Mouse (Mus musculus) kidney, postnatal 0 days (tissue): ENCODE data around the gene Serinc3. TPM values are rescaled to one million over a fixed set of nuclear protein-coding genes. Genes with fewer than 3 reads are reported as not detected.

ENCODE experiments used
- ATAC-seq: fragments of 200-750 bp; cut with Nextera tagmentation; replicated peaks from 2 replicates; pipeline ENCODE4 v1.8.0; 2017; ENCODE audit warnings: low read depth, moderate number of reproducible peaks, moderate TSS enrichment, moderate library complexity; ENCODE audit not compliant: low FRiP score
- DNase-seq: peaks from one replicate; pipeline ENCODE4 v3.0.0-alpha.2; 2016; ENCODE audit warnings: low spot score
- H3K27ac ChIP-seq: fragments of 300-500 bp; sonication (generic); 2 replicates; pipeline ENCODE4 v1.5.1; 2014; ENCODE audit warnings: mild to moderate bottlenecking
- H3K27me3 ChIP-seq: fragments of 300-500 bp; sonication (generic); 2 replicates; pipeline ENCODE4 v1.6.1; 2014; ENCODE audit warnings: low read length, mixed read lengths; ENCODE audit not compliant: insufficient read depth
- H3K36me3 ChIP-seq: fragments of 300-500 bp; sonication (generic); 2 replicates; pipeline ENCODE4 v1.6.1; 2014; ENCODE audit warnings: low read length, mixed read lengths; ENCODE audit not compliant: insufficient read depth
- H3K4me1 ChIP-seq: fragments of 300-500 bp; sonication (generic); replicated peaks from 2 replicates; pipeline ENCODE4 v1.6.1; 2014; ENCODE audit warnings: antibody characterized with exemption, low read length, mixed read lengths; ENCODE audit not compliant: insufficient read depth
- H3K4me2 ChIP-seq: fragments of 300-500 bp; sonication (generic); 2 replicates; pipeline ENCODE4 v1.6.1; 2014; ENCODE audit warnings: mild to moderate bottlenecking, low read length, moderate library complexity, mixed read lengths
- H3K4me3 ChIP-seq: fragments of 300-500 bp; sonication (generic); replicated peaks from 2 replicates; pipeline ENCODE4 v1.5.1; 2014; ENCODE audit warnings: low read depth, low read length
- H3K9ac ChIP-seq: fragments of 300-500 bp; sonication (generic); 2 replicates; pipeline ENCODE4 v1.6.1; 2014; ENCODE audit warnings: low read depth, low read length
- H3K9me3 ChIP-seq: fragments of 300-500 bp; sonication (generic); replicated peaks from 2 replicates; pipeline ENCODE4 v1.6.1; 2016; ENCODE audit warnings: low read length, inconsistent platforms, mixed read lengths
- CTCF ChIP-seq: IDR thresholded peaks from 2 replicates; pipeline ENCODE4 v1.5.1; 2016; ENCODE audit warnings: antibody characterized with exemption, low read depth, mild to moderate bottlenecking, moderate library complexity
- WGBS: fragments of 180-500 bp; shearing (Covaris S2); extraction: QIAGEN DNeasy Blood & Tissue Kit; methylation state at CpG from one replicate; pipeline ENCODE4 v1.1.7; 2014; 5-methylcytosine and 5-hydroxymethylcytosine counted together
- polyA plus RNA-seq: library from polyadenylated mRNA; unstranded; fragments of >200 nt; fragmentation: Nextera tagmentation; extraction: Ambion mirVana; gene quantifications from 2 replicates; pipeline ENCODE4 v1.2.1, GENCODE M21; 2015

Serinc3 gene
- polyA plus RNA-seq, 1 experiment from 2014 or later, result 72.5 TPM

GRCm38 (mm10) chr2:163676745-163677144 is 31.8 kb upstream of the Serinc3 start:
- TF ChIP-seq CTCF, result no peak
- peaks cover 19% of the 10 kb centered on the region for H3K4me1 ChIP-seq
- H3K36me3 ChIP-seq, result no peaks in the 10 kb centered on the region
- H3K27ac ChIP-seq, result no peak overlapping the region
- no peaks in the 10 kb centered on the region for H3K27me3 ChIP-seq
- ATAC-seq (no peak), DNase-seq (no peak)
- H3K4me2 ChIP-seq, result no peak overlapping the region
- no peak overlapping the region for H3K9ac ChIP-seq
- WGBS, result 95% methylated on average over 3 of the region's 3 CpGs
- H3K4me3 ChIP-seq, result no peak overlapping the region
- no peaks in the 10 kb centered on the region for H3K9me3 ChIP-seq

- Histone ChIP-seq H3K9ac (no peak overlapping the region), H3K27ac (0 out of 2 replicates have a peak overlapping the region, but pooled peaks have one; percentile 47), H3K4me1 (peaks cover 19% of the 10 kb centered on the region), H3K36me3 (no peaks in the 10 kb centered on the region), H3K4me3 (no peak overlapping the region), H3K27me3 (no peaks in the 10 kb centered on the region), H3K9me3 (no peaks in the 10 kb centered on the region), H3K4me2 (no peak overlapping the region)
- DNase-seq (no peak), ATAC-seq (no peak)
- WGBS, result 88% methylated on average over 4 of the region's 4 CpGs
- no peak for TF ChIP-seq CTCF
Observed at GRCm38 (mm10) chr2:163676321-163676720, 31.4 kb upstream of the Serinc3 start.

GRCm38 (mm10) chr2:163675662-163676061 is 30.7 kb upstream of the Serinc3 start:
- Histone ChIP-seq H3K4me1 (peaks cover 19% of the 10 kb centered on the region), H3K9me3 (no peaks in the 10 kb centered on the region), H3K27me3 (no peaks in the 10 kb centered on the region), H3K9ac (no peak overlapping the region), H3K27ac (peak overlapping the region; percentile 47), H3K36me3 (no peaks in the 10 kb centered on the region), H3K4me3 (no peak overlapping the region), H3K4me2 (no peak overlapping the region)
- DNase-seq (no peak), ATAC-seq (no peak)
- TF ChIP-seq CTCF, result no peak
- 62% methylated on average over 6 of the region's 6 CpGs for WGBS

- Histone ChIP-seq H3K4me1 (peaks cover 19% of the 10 kb centered on the region), H3K36me3 (no peaks in the 10 kb centered on the region), H3K27me3 (no peaks in the 10 kb centered on the region), H3K9me3 (no peaks in the 10 kb centered on the region), H3K4me2 (0 out of 2 replicates have a peak overlapping the region, but pooled peaks have one; percentile 3), H3K27ac (peak overlapping the region; percentile 47), H3K9ac (no peak overlapping the region), H3K4me3 (no peak overlapping the region)
- WGBS, result 23% methylated on average over 5 of the region's 5 CpGs
- DNase-seq (peak; percentile 69), ATAC-seq (0 out of 2 replicates have a peak, but pooled peaks have one; percentile 29)
- no peak for TF ChIP-seq CTCF
Observed at GRCm38 (mm10) chr2:163675144-163675619, 30.3 kb upstream of the Serinc3 start.

- Histone ChIP-seq H3K4me2 (no peak overlapping the region), H3K27me3 (no peaks in the 10 kb centered on the region), H3K9me3 (no peaks in the 10 kb centered on the region), H3K4me3 (no peak overlapping the region), H3K27ac (no peak overlapping the region), H3K36me3 (no peaks in the 10 kb centered on the region), H3K4me1 (peaks cover 19% of the 10 kb centered on the region), H3K9ac (no peak overlapping the region)
- TF ChIP-seq CTCF, result no peak
- 46% methylated on average over 5 of the region's 5 CpGs for WGBS
- DNase-seq (no peak), ATAC-seq (no peak)
Observed at GRCm38 (mm10) chr2:163674397-163674796, 29.5 kb upstream of the Serinc3 start.

GRCm38 (mm10) chr2:163670872-163671594 is 26.1 kb upstream of the Serinc3 start:
- Histone ChIP-seq H3K4me1 (peaks cover 17% of the 10 kb centered on the region), H3K36me3 (no peaks in the 10 kb centered on the region), H3K4me2 (no peak overlapping the region), H3K9ac (no peak overlapping the region), H3K9me3 (no peaks in the 10 kb centered on the region), H3K27me3 (no peaks in the 10 kb centered on the region), H3K4me3 (no peak overlapping the region), H3K27ac (peak overlapping the region; percentile 3; the same call in 1 of the 2 replicates)
- DNase-seq (peak; percentile 37), ATAC-seq (no peak)
- no peak for TF ChIP-seq CTCF
- 66% methylated on average over 11 of the region's 11 CpGs for WGBS
